In the genomic region with DNA sequence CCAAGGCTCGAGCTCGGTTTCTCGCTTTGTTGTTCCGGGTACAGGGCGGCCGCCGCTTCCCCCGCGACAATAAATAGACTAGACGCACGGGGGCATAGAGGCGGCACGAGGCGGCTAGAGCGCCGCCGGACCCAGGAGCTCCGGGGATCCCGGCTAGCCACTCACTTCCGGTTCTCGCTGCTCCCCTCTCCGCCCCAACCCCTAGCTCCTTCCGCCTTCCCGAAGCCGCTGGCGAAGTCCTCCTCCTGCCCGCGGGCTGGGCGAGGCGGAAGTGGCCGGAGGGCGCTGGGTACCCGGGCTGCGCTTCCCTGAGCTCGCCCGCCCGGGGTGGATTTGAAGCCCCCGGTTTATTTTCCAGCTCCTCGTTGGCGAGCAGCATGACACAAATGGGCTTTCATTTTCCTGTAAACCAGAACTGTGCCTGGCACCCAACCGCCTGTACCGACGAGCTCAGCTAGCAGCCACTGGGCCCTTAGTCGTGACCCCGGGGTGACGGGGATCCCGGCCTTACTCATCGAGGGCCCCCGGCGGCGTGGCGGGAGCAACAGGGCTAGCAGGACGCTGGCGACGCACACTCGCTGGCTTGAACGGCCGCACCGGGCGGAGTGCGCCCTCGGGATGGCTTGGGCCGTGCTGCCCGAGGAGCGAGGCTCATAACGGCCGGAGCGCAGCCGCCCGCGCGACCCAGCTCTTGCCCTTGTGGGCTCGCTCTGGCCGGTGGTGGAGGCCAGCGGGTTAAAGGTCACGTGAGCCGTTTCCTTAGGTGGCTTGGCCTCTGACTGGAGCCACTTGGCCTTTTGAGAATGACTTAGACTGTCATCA, we compare ENCODE assay signal across 8 mouse cellular contexts. TPM values are rescaled to one million over a fixed set of nuclear protein-coding genes. Genes with fewer than 3 reads are reported as not detected.
DNase-seq lines count a peak whose midpoint lies in the region; ATAC-seq and TF ChIP-seq lines count a peak whose summit lies in the region.

Tbpl1 (minus strand) TSS at position 667 of the 822 bp plus-strand sequence.

- H3K79me3 ChIP-seq in C2C12 (ENCODE audit: low read depth), result peaks cover 44% of the 10 kb centered on the region

- H3K9ac ChIP-seq in kidney, embryonic 15.5 days, result peak within 1 kb of the TSS; percentile 92
- H3K9ac ChIP-seq in stomach, embryonic 14.5 days (replicated peaks; ENCODE audit: low read depth, low read length), result peak within 1 kb of the TSS; percentile 92

- H3K36me3 ChIP-seq in C2C12 (ENCODE audit: control insufficient read depth, insufficient read depth), result no peaks in the 10 kb centered on the region
- H3K36me3 ChIP-seq in heart, embryonic 10.5 days, result no peaks in the 10 kb centered on the region
- no peaks in the 10 kb centered on the region for H3K36me3 ChIP-seq in kidney, embryonic 15.5 days
- H3K36me3 ChIP-seq in stomach, embryonic 14.5 days (ENCODE audit: control insufficient read depth, insufficient read depth, low read length), result no peaks in the 10 kb centered on the region

- peak within 1 kb of the TSS; percentile 87 for H3K4me2 ChIP-seq in kidney, embryonic 15.5 days
- H3K4me2 ChIP-seq in stomach, embryonic 14.5 days (replicated peaks; ENCODE audit: low read depth, low read length), result peak within 1 kb of the TSS; percentile 92

- H3ac ChIP-seq in C2C12 (ENCODE audit: control insufficient read depth, insufficient read length, low read depth), result peak within 1 kb of the TSS; percentile 96

- H3K27ac ChIP-seq in heart, embryonic 10.5 days, result peak within 1 kb of the TSS; percentile 98
- peak within 1 kb of the TSS; percentile 91 for H3K27ac ChIP-seq in kidney, embryonic 15.5 days
- peak within 1 kb of the TSS; percentile 91 for H3K27ac ChIP-seq in stomach, embryonic 14.5 days (ENCODE audit: low read length)

- H3K79me2 ChIP-seq in C2C12 (ENCODE audit: control insufficient read depth, insufficient read depth), result peaks cover 47% of the 10 kb centered on the region

- no peaks in the 10 kb centered on the region for H3K9me3 ChIP-seq in heart, embryonic 10.5 days
- H3K9me3 ChIP-seq in kidney, embryonic 15.5 days (replicated peaks), result no peaks in the 10 kb centered on the region
- H3K9me3 ChIP-seq in stomach, embryonic 14.5 days (ENCODE audit: control insufficient read depth, low read depth, low read length), result no peaks in the 10 kb centered on the region

- DNase-seq in brain, adult 2 months (ENCODE audit: low read depth, low spot score), result peak; percentile 99
- peak; percentile 97 for DNase-seq in heart, embryonic 10.5 days (ENCODE audit: low spot score)
- peak; percentile 95 for DNase-seq in liver

- 1% methylated on average over 77 of the region's 77 CpGs for WGBS in heart, embryonic 10.5 days
- under 1% methylated on average over 77 of the region's 77 CpGs for WGBS in kidney, embryonic 15.5 days
- WGBS in stomach, embryonic 14.5 days, result under 1% methylated on average over 74 of the region's 77 CpGs

- ATAC-seq in erythroblast, adult 5-6 weeks (replicated peaks; ENCODE audit: low FRiP score, poor library complexity, severe bottlenecking), result peak; percentile 98
- ATAC-seq in kidney, embryonic 15.5 days (replicated peaks; ENCODE audit: low FRiP score), result peak; percentile 98
- peak; percentile 89 for ATAC-seq in monocyte, adult 5-6 weeks (replicated peaks; ENCODE audit: insufficient number of reproducible peaks, low FRiP score, low TSS enrichment, poor library complexity, severe bottlenecking)
- peak; percentile 99 for ATAC-seq in stomach, embryonic 14.5 days (ENCODE audit: insufficient number of reproducible peaks, insufficient read depth, low FRiP score, low read depth)

- no peaks in the 10 kb centered on the region for H3K27me3 ChIP-seq in C2C12 (ENCODE audit: control insufficient read depth, insufficient read depth, insufficient read length)
- no peaks in the 10 kb centered on the region for H3K27me3 ChIP-seq in heart, embryonic 10.5 days (ENCODE audit: insufficient read depth, poor library complexity, severe bottlenecking)
- no peaks in the 10 kb centered on the region for H3K27me3 ChIP-seq in kidney, embryonic 15.5 days
- H3K27me3 ChIP-seq in stomach, embryonic 14.5 days (ENCODE audit: control insufficient read depth, insufficient read depth, low read length), result no peaks in the 10 kb centered on the region

- no peak for TF ChIP-seq CTCF in C2C12 (IDR thresholded peaks at IDR 0.05; ENCODE audit: control insufficient read depth, insufficient read depth, insufficient read length)

- H3K4me3 ChIP-seq in C2C12 (ENCODE audit: insufficient read depth, poor library complexity, severe bottlenecking), result peak within 1 kb of the TSS; percentile 93
- H3K4me3 ChIP-seq in heart, embryonic 10.5 days, result peak within 1 kb of the TSS; percentile 100
- peak within 1 kb of the TSS; percentile 76 for H3K4me3 ChIP-seq in kidney, embryonic 15.5 days (replicated peaks)
- peak within 1 kb of the TSS; percentile 97 for H3K4me3 ChIP-seq in stomach, embryonic 14.5 days (ENCODE audit: low read depth, low read length)

- H3K4me1 ChIP-seq in heart, embryonic 10.5 days, result peaks cover 26% of the 10 kb centered on the region
- peaks cover 20% of the 10 kb centered on the region for H3K4me1 ChIP-seq in kidney, embryonic 15.5 days
- peaks cover 12% of the 10 kb centered on the region for H3K4me1 ChIP-seq in stomach, embryonic 14.5 days (ENCODE audit: control insufficient read depth, insufficient read depth, low read length)

TF ChIP-seq in C2C12, 6 proteins besides CTCF, POLR2A, EP300 and RAD21:
- TF ChIP-seq MYOG (IDR thresholded peaks at IDR 0.05; ENCODE audit: control insufficient read depth, extremely low read depth, insufficient read length), result no peak
- no peak for TF ChIP-seq MYOD1 (IDR thresholded peaks at IDR 0.05; ENCODE audit: control insufficient read depth, insufficient read length, low read depth)
- TF ChIP-seq USF1 (IDR thresholded peaks at IDR 0.05; ENCODE audit: low read depth), result peak; percentile 84
- TF ChIP-seq FOSL1 (IDR thresholded peaks at IDR 0.05; ENCODE audit: insufficient read depth, low read length, poor library complexity, severe bottlenecking), result no peak
- TF ChIP-seq MAX (IDR thresholded peaks at IDR 0.05), result peak; percentile 62
- no peak for TF ChIP-seq CEBPB (IDR thresholded peaks at IDR 0.05; ENCODE audit: low read depth)

RNA-seq across cellular contexts. Expression of gene Tbpl1, which starts in this region (rescaled TPM):
- polyA plus RNA-seq in C2C12 (2012; fragmentation: generic; extraction: Trizol), result 35.9 TPM
- 5.6 and 17.9 TPM in 2 replicates for total RNA-seq in erythroblast, adult 5-6 weeks (2015; ENCODE audit: low replicate concordance)
- 14.4 and 21.3 TPM in 2 replicates for total RNA-seq in erythroblast, adult 5-6 weeks (2017; ENCODE audit: low replicate concordance)
- 46.8 and 58.0 TPM in 2 replicates for polyA plus RNA-seq in heart, embryonic 10.5 days (2016; fragmentation: Nextera tagmentation; extraction: Ambion mirVana)
- 74.5 and 75.7 TPM in 2 replicates for polyA plus RNA-seq in kidney, embryonic 15.5 days (2015; fragmentation: Nextera tagmentation; extraction: Ambion mirVana)
- 68.4 to 92.5 TPM (median 74.4 TPM) in 3 replicates for total RNA-seq in monocyte, adult 5-6 weeks (2017)
- 67.9 and 74.7 TPM in 2 replicates for polyA plus RNA-seq in stomach, embryonic 14.5 days (2014; fragmentation: Nextera tagmentation; extraction: Ambion mirVana)

Comparison
In these comparisons a context has a peak if more than half of its experiments do, and no peak if none do; other contexts are left out.
1. Peak in every context shown above with its lines: DNase-seq, ATAC-seq, H3K4me3 ChIP-seq and H3K27ac ChIP-seq.